Mouse (Mus musculus) neural tube, embryonic 15.5 days (tissue): ENCODE measurements around the gene Ky. TPM values are rescaled to one million over a fixed set of nuclear protein-coding genes. Genes with fewer than 3 reads are reported as not detected.
A peak's percentile ranks its signal among the peaks of the same experiment; 100 is the strongest.

Experiments
- ATAC-seq: fragments of 200-750 bp; cut with Nextera tagmentation; 2 replicates; pipeline ENCODE4 v1.8.0; 2017; ENCODE audit warnings: mild to moderate bottlenecking, moderate TSS enrichment, moderate library complexity; ENCODE audit not compliant: low FRiP score
- H3K27ac ChIP-seq: fragments of 300-500 bp; sonication (generic); replicated peaks from 2 replicates; pipeline ENCODE4 v1.5.1; 2015; ENCODE audit warnings: mild to moderate bottlenecking, inconsistent platforms
- H3K27me3 ChIP-seq: fragments of 300-500 bp; sonication (generic); replicated peaks from 2 replicates; pipeline ENCODE4 v1.6.1; 2015; ENCODE audit warnings: inconsistent platforms
- H3K36me3 ChIP-seq: fragments of 300-500 bp; sonication (generic); 2 replicates; pipeline ENCODE4 v1.6.1; 2015; ENCODE audit warnings: inconsistent platforms
- H3K4me1 ChIP-seq: fragments of 300-500 bp; sonication (generic); 2 replicates; pipeline ENCODE4 v1.6.1; 2015; ENCODE audit warnings: inconsistent platforms
- H3K4me2 ChIP-seq: fragments of 300-500 bp; sonication (generic); 2 replicates; pipeline ENCODE4 v1.6.1; 2015; ENCODE audit warnings: inconsistent platforms, mild to moderate bottlenecking, moderate library complexity
- H3K4me3 ChIP-seq: fragments of 300-500 bp; sonication (generic); replicated peaks from 2 replicates; pipeline ENCODE4 v1.5.1; 2015; ENCODE audit warnings: mild to moderate bottlenecking, inconsistent platforms
- H3K9ac ChIP-seq: fragments of 300-500 bp; sonication (generic); replicated peaks from 2 replicates; pipeline ENCODE4 v1.6.1; 2015; ENCODE audit warnings: mild to moderate bottlenecking, inconsistent platforms
- H3K9me3 ChIP-seq: fragments of 300-500 bp; sonication (generic); replicated peaks from 2 replicates; pipeline ENCODE4 v1.6.1; 2016; ENCODE audit warnings: inconsistent platforms
- WGBS: fragments of 180-500 bp; shearing (Covaris S2); methylation state at CpG from one replicate; pipeline ENCODE4 v1.1.7; 2015; ENCODE audit warnings: mixed read lengths; 5-methylcytosine and 5-hydroxymethylcytosine counted together
- polyA plus RNA-seq: library from polyadenylated mRNA; unstranded; fragments of >200 nt; fragmentation: Nextera tagmentation; extraction: Ambion mirVana; gene quantifications from 2 replicates; pipeline ENCODE4 v1.2.1, GENCODE M21; 2015

Ky gene
- polyA plus RNA-seq, 1 experiment from 2014 or later, result 1.5 TPM

DNA sequence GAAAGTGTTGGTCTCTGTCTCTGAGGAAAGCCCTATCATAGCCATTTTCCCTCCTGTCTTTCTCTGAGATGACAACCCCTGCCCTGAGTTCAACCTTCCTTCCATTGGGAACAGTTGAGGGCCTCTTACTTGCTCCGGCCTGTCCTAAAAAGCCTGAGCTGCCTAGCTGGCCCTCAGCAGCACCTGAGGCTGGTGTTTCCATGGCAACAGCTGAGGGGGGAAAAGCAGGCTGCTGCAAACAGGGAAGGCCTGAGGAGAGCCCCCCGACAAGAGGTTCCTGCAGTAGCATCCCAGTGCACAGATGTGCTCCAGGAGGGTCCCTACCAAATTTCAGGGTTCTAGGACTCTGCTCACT, 38.2 kb downstream of the Ky start:
- Histone ChIP-seq H3K4me3 (no peak overlapping the region), H3K9ac (no peak overlapping the region), H3K4me1 (peaks cover 41% of the 10 kb centered on the region), H3K4me2 (no peak overlapping the region), H3K36me3 (no peaks in the 10 kb centered on the region), H3K9me3 (no peaks in the 10 kb centered on the region), H3K27ac (peak overlapping the region; percentile 93), H3K27me3 (0 out of 2 replicates have a peak, but pooled peaks cover 5% of the 10 kb centered on the region)
- 15% methylated on average over 2 of the region's 2 CpGs for WGBS
- ATAC-seq, result peak; percentile 46

- ATAC-seq, result peak; percentile 71
These were observed 38.7 kb downstream of the Ky start for GRCm38 (mm10) chr9:102544116-102544772.

DNA sequence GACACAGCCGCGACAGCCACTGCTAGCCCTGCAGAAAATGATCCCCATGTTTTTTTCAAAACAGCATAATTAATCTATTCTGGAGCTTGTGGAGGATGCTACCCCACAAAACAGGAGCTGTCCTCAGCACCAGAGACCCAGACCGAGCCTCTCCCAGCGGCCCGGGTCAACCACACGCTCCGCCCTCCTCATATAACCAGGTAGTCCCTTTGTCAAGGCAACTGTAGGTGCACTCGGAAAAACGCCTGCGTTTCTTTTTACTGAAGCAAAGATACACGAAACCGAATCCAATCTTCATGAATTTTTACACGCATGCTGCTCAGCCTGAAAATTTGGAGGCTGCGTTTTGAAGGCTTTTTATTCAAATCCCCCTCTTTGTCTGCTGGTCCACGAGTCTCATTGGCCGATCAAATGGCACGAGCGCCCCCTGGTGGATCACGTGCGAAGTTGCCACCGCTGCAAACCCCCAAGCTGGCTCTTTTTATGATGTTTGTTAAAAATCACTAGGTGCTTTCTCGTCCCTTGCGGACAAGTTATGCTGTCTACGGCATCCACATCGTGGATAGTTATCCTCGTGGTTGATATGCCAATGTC, 39.3 kb downstream of the Ky start:
- peak overlapping the region; percentile 37 for H3K4me3 ChIP-seq
- H3K36me3 ChIP-seq, result no peaks in the 10 kb centered on the region
- H3K9ac ChIP-seq, result peak overlapping the region; percentile 60
- H3K27ac ChIP-seq, result peak overlapping the region; percentile 93
- no peaks in the 10 kb centered on the region for H3K9me3 ChIP-seq
- peak overlapping the region; percentile 78 for H3K4me2 ChIP-seq
- H3K27me3 ChIP-seq, result 0 out of 2 replicates have a peak, but pooled peaks cover 5% of the 10 kb centered on the region
- WGBS, result under 1% methylated on average over 26 of the region's 26 CpGs
- peaks cover 41% of the 10 kb centered on the region for H3K4me1 ChIP-seq
- ATAC-seq, result peak; percentile 70

More at GRCm38 (mm10) chr9:102544116-102544772, 38.7 kb downstream of the Ky start:
- H3K4me2 ChIP-seq, result peak overlapping the region; percentile 78
- H3K9me3 ChIP-seq, result no peaks in the 10 kb centered on the region
- peak overlapping the region; percentile 60 for H3K9ac ChIP-seq
- H3K27ac ChIP-seq, result peak overlapping the region; percentile 93
- 0 out of 2 replicates have a peak, but pooled peaks cover 5% of the 10 kb centered on the region for H3K27me3 ChIP-seq
- H3K4me3 ChIP-seq, result peak overlapping the region; percentile 37
- H3K4me1 ChIP-seq, result peaks cover 41% of the 10 kb centered on the region
- H3K36me3 ChIP-seq, result no peaks in the 10 kb centered on the region
- WGBS, result 6% methylated on average over 11 of the region's 11 CpGs

GRCm38 (mm10) chr9:102545406-102546255, 40.1 kb downstream of the Ky start:
- no peaks in the 10 kb centered on the region for H3K36me3 ChIP-seq
- 6% methylated on average over 22 of the region's 22 CpGs for WGBS
- peak overlapping the region; percentile 93 for H3K27ac ChIP-seq
- 0 out of 2 replicates have a peak, but pooled peaks cover 5% of the 10 kb centered on the region for H3K27me3 ChIP-seq
- peak overlapping the region; percentile 78 for H3K4me2 ChIP-seq
- peak overlapping the region; percentile 60 for H3K9ac ChIP-seq
- H3K9me3 ChIP-seq, result no peaks in the 10 kb centered on the region
- H3K4me1 ChIP-seq, result peaks cover 41% of the 10 kb centered on the region
- H3K4me3 ChIP-seq, result peak overlapping the region; percentile 37; the same call in 1 of the 2 replicates
- ATAC-seq, result peak; percentile 33; the same call in 1 of the 2 replicates

DNA sequence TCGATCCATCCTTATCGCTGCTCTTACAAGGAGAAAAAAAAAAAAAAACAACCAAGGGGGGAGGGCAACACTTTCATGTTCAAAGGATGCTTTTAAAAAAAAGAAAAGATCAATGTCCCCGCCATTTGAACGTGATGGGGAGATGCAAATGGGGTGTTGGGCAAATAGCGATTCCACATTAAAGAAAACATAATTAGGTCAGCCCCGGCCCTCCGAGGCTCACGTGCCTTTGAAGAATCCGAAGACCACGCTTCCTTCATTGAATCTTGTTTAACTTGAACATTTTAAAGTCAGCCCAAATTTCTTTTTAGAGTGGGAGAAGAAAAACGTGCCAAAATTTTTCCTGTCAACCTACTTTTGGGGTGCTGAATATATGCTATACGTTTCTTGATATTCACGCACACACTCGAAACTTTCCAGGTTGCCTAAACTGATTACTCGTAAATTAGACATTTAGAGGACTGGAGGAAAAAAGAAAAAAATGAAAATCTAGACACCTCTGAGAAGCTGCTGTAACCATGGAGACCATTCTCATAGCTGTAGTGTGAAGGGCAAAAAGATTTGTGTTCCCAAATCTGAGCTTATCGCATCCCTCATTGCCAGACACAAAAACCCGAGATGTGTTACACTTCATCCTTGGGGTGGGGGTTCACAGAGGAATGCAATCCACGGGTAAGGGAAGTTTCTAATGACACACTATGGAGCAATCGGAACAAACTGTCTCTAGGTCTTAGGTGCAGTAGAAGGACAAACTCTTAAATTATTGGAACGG, 40.9 kb downstream of the Ky start:
- no peak for ATAC-seq
- H3K4me2 ChIP-seq, result peak overlapping the region; percentile 78
- H3K9ac ChIP-seq, result no peak overlapping the region
- H3K4me3 ChIP-seq, result no peak overlapping the region
- 51% methylated on average over 20 of the region's 20 CpGs for WGBS
- peaks cover 41% of the 10 kb centered on the region for H3K4me1 ChIP-seq
- H3K27me3 ChIP-seq, result 0 out of 2 replicates have a peak, but pooled peaks cover 5% of the 10 kb centered on the region
- H3K36me3 ChIP-seq, result no peaks in the 10 kb centered on the region
- no peak overlapping the region for H3K27ac ChIP-seq
- H3K9me3 ChIP-seq, result no peaks in the 10 kb centered on the region

DNA sequence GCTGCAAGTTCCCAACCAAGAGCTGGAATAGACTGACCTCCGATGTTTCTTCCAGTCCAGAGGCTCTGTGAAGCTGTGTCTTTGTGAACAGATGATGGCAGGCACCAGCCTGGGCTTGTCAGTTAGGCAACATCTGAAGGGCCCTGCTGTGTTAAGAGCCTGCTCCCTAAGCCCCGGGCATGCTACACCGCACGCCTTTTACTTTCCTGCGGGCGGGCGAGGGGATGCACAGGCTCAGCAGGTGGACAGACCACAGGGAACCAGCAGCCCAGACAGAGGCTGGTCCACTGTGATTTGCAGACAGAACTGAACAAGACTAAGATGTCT, 41.4 kb downstream of the Ky start:
- H3K4me2 ChIP-seq, result no peak overlapping the region
- 0 out of 2 replicates have a peak, but pooled peaks cover 5% of the 10 kb centered on the region for H3K27me3 ChIP-seq
- no peaks in the 10 kb centered on the region for H3K36me3 ChIP-seq
- H3K9ac ChIP-seq, result no peak overlapping the region
- no peak overlapping the region for H3K27ac ChIP-seq
- no peak overlapping the region for H3K4me3 ChIP-seq
- ATAC-seq, result no peak
- WGBS, result 39% methylated on average over 7 of the region's 7 CpGs
- H3K4me1 ChIP-seq, result peaks cover 41% of the 10 kb centered on the region
- no peaks in the 10 kb centered on the region for H3K9me3 ChIP-seq

DNA sequence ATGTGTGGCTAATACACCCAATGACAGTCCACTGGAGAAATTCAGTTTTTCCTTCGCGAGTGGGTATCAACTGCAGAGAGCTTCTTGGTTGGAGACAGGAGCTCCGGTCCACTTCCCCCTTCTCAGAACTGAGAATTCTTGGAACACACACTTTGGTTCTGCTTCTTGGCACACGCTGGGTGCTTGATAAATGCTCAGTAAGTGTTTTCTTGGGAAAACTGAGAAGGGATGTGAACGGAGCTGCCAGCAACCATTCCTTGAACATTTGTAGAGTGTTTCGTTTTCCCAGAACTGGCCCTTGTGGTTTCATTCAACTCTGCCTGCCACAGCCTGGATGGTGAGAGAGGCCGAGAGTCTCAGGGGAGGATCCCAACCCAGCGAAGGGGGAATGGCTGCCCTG, 43.7 kb downstream of the Ky start:
- Histone ChIP-seq H3K4me1 (peaks cover 29% of the 10 kb centered on the region), H3K36me3 (no peaks in the 10 kb centered on the region), H3K27me3 (0 out of 2 replicates have a peak, but pooled peaks cover 5% of the 10 kb centered on the region), H3K9me3 (no peaks in the 10 kb centered on the region), H3K4me2 (no peak overlapping the region), H3K27ac (no peak overlapping the region), H3K4me3 (no peak overlapping the region), H3K9ac (no peak overlapping the region)
- no peak for ATAC-seq
- WGBS, result 85% methylated on average over 8 of the region's 8 CpGs

DNA sequence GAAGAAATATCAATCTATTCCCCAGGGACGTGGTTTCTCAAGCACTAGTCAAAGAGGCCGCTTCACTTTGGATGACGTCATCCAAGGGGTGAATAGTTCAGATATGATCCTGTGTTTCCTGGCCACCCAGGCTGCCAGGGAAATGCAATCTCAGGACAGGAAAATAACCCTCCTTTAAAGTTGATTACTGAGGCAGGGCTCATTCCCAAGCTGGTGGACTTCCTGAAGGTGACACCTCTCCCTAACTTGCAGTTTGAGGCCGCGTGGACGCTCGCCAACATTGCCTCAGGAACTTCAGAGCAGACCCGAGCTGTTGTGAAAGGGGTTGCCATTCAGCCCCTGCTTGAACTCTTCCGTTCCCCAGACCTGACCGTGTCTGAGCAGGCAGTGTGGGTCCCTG, 46.2 kb downstream of the Ky start:
- H3K27me3 ChIP-seq, result 0 out of 2 replicates have a peak, but pooled peaks cover 5% of the 10 kb centered on the region
- H3K4me3 ChIP-seq, result no peak overlapping the region
- ATAC-seq, result no peak
- no peaks in the 10 kb centered on the region for H3K36me3 ChIP-seq
- no peak overlapping the region for H3K9ac ChIP-seq
- H3K27ac ChIP-seq, result no peak overlapping the region
- peaks cover 4% of the 10 kb centered on the region for H3K4me1 ChIP-seq
- H3K9me3 ChIP-seq, result no peaks in the 10 kb centered on the region
- H3K4me2 ChIP-seq, result no peak overlapping the region
- WGBS, result 82% methylated on average over 10 of the region's 10 CpGs

- Histone ChIP-seq H3K27me3 (no peaks in the 10 kb centered on the region), H3K9me3 (no peaks in the 10 kb centered on the region), H3K4me3 (no peak overlapping the region), H3K27ac (no peak overlapping the region), H3K4me2 (no peak overlapping the region), H3K4me1 (no peaks in the 10 kb centered on the region), H3K36me3 (no peaks in the 10 kb centered on the region), H3K9ac (no peak overlapping the region)
- WGBS, result 91% methylated on average over 3 of the region's 3 CpGs
- ATAC-seq, result no peak
These were observed 48.2 kb downstream of the Ky start for GRCm38 (mm10) chr9:102553781-102554180.

DNA sequence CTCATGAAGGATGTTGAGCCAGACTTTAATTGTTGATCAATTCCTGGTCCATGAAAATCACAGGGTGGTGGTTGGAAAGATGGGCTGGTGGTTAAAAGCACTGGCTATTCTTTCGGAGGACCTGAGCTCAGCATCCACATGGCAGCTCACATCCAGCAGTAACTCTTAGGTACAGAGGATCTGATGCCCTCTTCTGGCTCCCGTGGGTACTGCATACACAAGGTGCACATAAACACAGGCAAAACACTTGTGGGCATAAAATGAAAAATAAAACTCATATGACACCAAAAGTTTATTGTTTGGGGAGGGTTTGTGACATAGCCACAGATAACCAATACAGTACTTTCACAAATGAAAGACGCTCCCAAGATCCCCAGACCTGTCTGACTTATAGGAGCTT, 52.9 kb downstream of the Ky start:
- H3K9ac ChIP-seq, result no peak overlapping the region
- no peaks in the 10 kb centered on the region for H3K9me3 ChIP-seq
- no peaks in the 10 kb centered on the region for H3K27me3 ChIP-seq
- whole genome bisulfite sequencing, result 95% methylated on average over 3 of the region's 3 CpGs
- no peak for ATAC-seq
- H3K4me3 ChIP-seq, result no peak overlapping the region
- H3K4me2 ChIP-seq, result no peak overlapping the region
- H3K27ac ChIP-seq, result no peak overlapping the region
- no peaks in the 10 kb centered on the region for H3K36me3 ChIP-seq
- H3K4me1 ChIP-seq, result no peaks in the 10 kb centered on the region

GRCm38 (mm10) chr9:102572888-102573287, 67.3 kb downstream of the Ky start:
- Histone ChIP-seq H3K4me3 (no peak overlapping the region), H3K27me3 (no peaks in the 10 kb centered on the region), H3K27ac (no peak overlapping the region), H3K4me2 (no peak overlapping the region), H3K9ac (no peak overlapping the region), H3K36me3 (no peaks in the 10 kb centered on the region), H3K4me1 (peaks cover 10% of the 10 kb centered on the region; the same call in 1 of the 2 replicates), H3K9me3 (no peaks in the 10 kb centered on the region)
- no peak for ATAC-seq
- 88% methylated on average over 5 of the region's 5 CpGs for WGBS
